Mouse (Mus musculus): Measurements from ENCODE around the gene Dbi. TPM values are rescaled to one million over a fixed set of nuclear protein-coding genes. Genes with fewer than 3 reads are reported as not detected.

Gene Dbi
- 1,341 and 1,419 TPM in 2 replicates for polyA plus RNA-seq (2016; fragmentation: Nextera tagmentation; extraction: Ambion mirVana)

- Histone ChIP-seq H3K27ac (peak within 1 kb of the TSS; percentile 65; the same call in 1 of the 2 replicates), H3K4me1 (peaks cover 28% of the 10 kb centered on the region), H3K9ac (peak within 1 kb of the TSS; percentile 74), H3K27me3 (replicated peaks) (no peaks in the 10 kb centered on the region), H3K4me2 (replicated peaks) (peak within 1 kb of the TSS; percentile 85), H3K9me3 (no peaks in the 10 kb centered on the region), H3K4me3 (peak within 1 kb of the TSS; percentile 59), H3K36me3 (peaks cover 2% of the 10 kb centered on the region)
- peak; percentile 90 for ATAC-seq (ENCODE audit: low FRiP score, low read depth)
- WGBS: 2% methylated on average over 52 of the region's 52 CpGs
Measured at GRCm38 (mm10) chr1:120120969-120121811, at the start of gene Dbi, which contains the start of gene 3110009E18Rik. Gene Dbi, minus strand, starts transcription at chr1:120121078. Gene 3110009E18Rik, plus strand, starts transcription at chr1:120121187.

GRCm38 (mm10) chr1:120170307-120170706, 49.4 kb upstream of the Dbi start:
- no peak overlapping the region for H3K4me2 ChIP-seq (replicated peaks)
- H3K27me3 ChIP-seq (replicated peaks): no peaks in the 10 kb centered on the region
- no peak overlapping the region for H3K9ac ChIP-seq
- no peak overlapping the region for H3K27ac ChIP-seq
- no peaks in the 10 kb centered on the region for H3K36me3 ChIP-seq
- no peaks in the 10 kb centered on the region for H3K9me3 ChIP-seq
- ATAC-seq (ENCODE audit: low FRiP score, low read depth): no peak
- H3K4me3 ChIP-seq: no peak overlapping the region
- no peaks in the 10 kb centered on the region for H3K4me1 ChIP-seq
- 86% methylated on average over 7 of the region's 7 CpGs for WGBS

DNA sequence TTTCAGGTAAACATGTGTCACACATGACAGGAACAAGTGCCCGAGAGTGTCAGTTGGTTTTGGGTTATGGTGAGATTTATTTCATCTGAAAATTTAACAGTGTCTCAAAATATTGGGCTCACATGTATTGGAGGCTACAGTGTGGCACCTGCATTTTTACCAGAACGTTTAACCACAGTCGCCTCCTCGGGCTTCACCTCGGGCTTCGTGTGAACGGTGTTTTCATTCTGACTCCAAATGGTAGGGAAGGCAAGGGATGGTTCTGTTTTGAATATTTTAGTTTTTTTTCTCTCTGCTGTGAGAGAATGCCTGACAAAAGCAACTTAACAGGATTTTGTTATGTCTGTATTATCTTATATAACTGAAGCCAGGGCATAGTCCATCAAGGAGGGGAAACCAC, 47.8 kb upstream of the Dbi start:
- Histone ChIP-seq H3K4me3 (no peak overlapping the region), H3K9ac (no peak overlapping the region), H3K36me3 (no peaks in the 10 kb centered on the region), H3K4me1 (no peaks in the 10 kb centered on the region), H3K27me3 (replicated peaks) (no peaks in the 10 kb centered on the region), H3K4me2 (replicated peaks) (no peak overlapping the region), H3K27ac (no peak overlapping the region), H3K9me3 (no peaks in the 10 kb centered on the region)
- no peak for ATAC-seq (ENCODE audit: low FRiP score, low read depth)
- 92% methylated on average over 7 of the region's 7 CpGs for WGBS

GRCm38 (mm10) chr1:120168016-120168415, 47.1 kb upstream of the Dbi start:
- 79% methylated on average over 4 of the region's 4 CpGs for WGBS
- H3K36me3 ChIP-seq: no peaks in the 10 kb centered on the region
- H3K4me3 ChIP-seq: no peak overlapping the region
- H3K27ac ChIP-seq: no peak overlapping the region
- H3K4me1 ChIP-seq: no peaks in the 10 kb centered on the region
- no peaks in the 10 kb centered on the region for H3K9me3 ChIP-seq
- no peak for ATAC-seq (ENCODE audit: low FRiP score, low read depth)
- H3K4me2 ChIP-seq (replicated peaks): no peak overlapping the region
- H3K9ac ChIP-seq: no peak overlapping the region
- no peaks in the 10 kb centered on the region for H3K27me3 ChIP-seq (replicated peaks)

DNA sequence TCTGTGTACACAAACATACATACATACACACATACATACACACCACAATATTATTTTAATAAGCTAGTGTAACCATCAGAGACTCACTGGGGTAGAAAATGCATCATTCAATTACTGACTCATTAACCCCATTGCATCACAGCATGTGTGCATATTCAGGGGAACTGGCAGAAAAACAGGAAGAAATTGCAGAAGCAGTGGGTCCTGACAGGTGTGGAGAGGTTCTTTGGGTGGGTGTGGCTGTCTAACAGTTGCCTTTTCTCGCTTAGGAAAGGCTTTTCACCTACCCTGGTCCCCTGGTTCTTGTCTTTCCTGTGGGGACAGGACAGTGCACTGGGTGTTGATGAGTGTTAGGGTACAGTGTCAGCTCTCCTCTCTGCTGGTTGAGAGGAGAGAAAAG, 41.7 kb upstream of the Dbi start:
- no peak overlapping the region for H3K4me2 ChIP-seq (replicated peaks)
- H3K27me3 ChIP-seq (replicated peaks): no peaks in the 10 kb centered on the region
- no peak overlapping the region for H3K4me3 ChIP-seq
- no peaks in the 10 kb centered on the region for H3K36me3 ChIP-seq
- no peaks in the 10 kb centered on the region for H3K9me3 ChIP-seq
- no peaks in the 10 kb centered on the region for H3K4me1 ChIP-seq
- H3K9ac ChIP-seq: no peak overlapping the region
- no peak for ATAC-seq (ENCODE audit: low FRiP score, low read depth)
- WGBS: 61% methylated on average over 1 of the region's 1 CpGs
- H3K27ac ChIP-seq: no peak overlapping the region

DNA sequence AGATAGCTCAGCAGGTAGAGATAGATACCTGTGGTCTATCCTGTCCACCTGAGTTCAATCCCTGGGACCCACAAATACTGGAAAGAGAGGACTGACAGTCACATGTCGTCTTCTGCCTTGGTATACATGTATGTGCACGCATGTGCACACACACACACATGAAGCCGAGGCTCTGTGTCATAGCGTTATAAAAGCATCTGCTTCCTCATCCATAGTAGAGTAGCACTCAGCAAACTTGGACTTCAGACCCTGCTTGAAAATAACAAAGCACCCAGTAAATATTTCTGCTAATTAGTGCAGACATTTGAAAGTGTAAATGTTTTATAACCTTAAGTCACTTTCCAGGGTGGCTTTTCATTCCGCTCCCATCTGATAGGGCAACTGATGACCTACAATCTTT, 40.6 kb upstream of the Dbi start:
- Histone ChIP-seq H3K4me2 (replicated peaks) (no peak overlapping the region), H3K27me3 (replicated peaks) (no peaks in the 10 kb centered on the region), H3K36me3 (no peaks in the 10 kb centered on the region), H3K27ac (no peak overlapping the region), H3K9ac (no peak overlapping the region), H3K4me1 (no peaks in the 10 kb centered on the region), H3K4me3 (no peak overlapping the region), H3K9me3 (no peaks in the 10 kb centered on the region)
- no peak for ATAC-seq (ENCODE audit: low FRiP score, low read depth)
- 92% methylated on average over 5 of the region's 5 CpGs for WGBS

GRCm38 (mm10) chr1:120158474-120159127, 37.7 kb upstream of the Dbi start:
- H3K9ac ChIP-seq: no peak overlapping the region
- H3K9me3 ChIP-seq: no peaks in the 10 kb centered on the region
- H3K4me1 ChIP-seq: no peaks in the 10 kb centered on the region
- H3K4me3 ChIP-seq: no peak overlapping the region
- WGBS: 91% methylated on average over 9 of the region's 9 CpGs
- no peak for ATAC-seq (ENCODE audit: low FRiP score, low read depth)
- H3K4me2 ChIP-seq (replicated peaks): no peak overlapping the region
- no peaks in the 10 kb centered on the region for H3K27me3 ChIP-seq (replicated peaks)
- no peak overlapping the region for H3K27ac ChIP-seq
- H3K36me3 ChIP-seq: no peaks in the 10 kb centered on the region

DNA sequence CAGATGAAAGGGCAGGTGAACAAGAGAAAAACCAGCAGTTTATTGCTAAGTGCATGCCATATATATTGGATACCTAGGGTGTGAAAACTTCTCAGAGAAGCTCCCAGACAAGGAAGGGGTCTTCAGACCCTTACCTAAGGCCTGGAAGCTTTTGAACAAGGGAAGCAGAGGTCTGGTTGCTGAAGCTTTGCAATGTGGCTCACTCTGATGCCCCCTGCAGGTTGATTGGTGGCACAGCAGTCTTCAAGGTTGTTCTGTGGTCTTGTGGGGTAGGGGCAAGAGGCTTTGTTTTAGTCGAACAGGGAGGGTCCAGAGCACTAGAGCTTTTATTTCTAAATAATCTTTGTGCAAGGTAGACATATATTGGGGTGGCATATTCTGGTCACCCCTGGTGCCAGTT, 34.4 kb upstream of the Dbi start:
- H3K27ac ChIP-seq: no peak overlapping the region
- 30% methylated on average over 1 of the region's 1 CpGs for WGBS
- H3K36me3 ChIP-seq: no peaks in the 10 kb centered on the region
- H3K27me3 ChIP-seq (replicated peaks): no peaks in the 10 kb centered on the region
- no peak overlapping the region for H3K4me3 ChIP-seq
- no peak overlapping the region for H3K4me2 ChIP-seq (replicated peaks)
- no peaks in the 10 kb centered on the region for H3K9me3 ChIP-seq
- H3K4me1 ChIP-seq: no peaks in the 10 kb centered on the region
- ATAC-seq (ENCODE audit: low FRiP score, low read depth): no peak
- H3K9ac ChIP-seq: no peak overlapping the region

DNA sequence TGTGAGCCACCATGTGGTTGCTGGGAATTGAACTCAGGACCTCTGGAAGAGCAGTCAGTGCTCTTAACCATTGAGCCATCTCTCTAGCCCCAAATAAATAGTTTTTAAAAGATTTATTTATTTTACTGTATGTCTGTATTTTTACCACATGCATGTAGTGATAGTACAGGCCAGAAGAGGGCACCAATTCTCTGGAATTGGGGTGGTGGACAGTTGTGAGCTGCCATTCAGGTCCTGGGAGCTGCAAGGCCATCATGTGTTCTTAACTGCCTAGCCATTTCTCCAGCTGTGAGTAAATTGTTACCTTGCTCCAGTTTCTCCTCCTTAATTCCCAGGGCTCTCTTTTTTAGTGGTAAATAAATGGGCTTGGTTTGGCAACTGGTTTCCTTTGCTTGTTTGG, 33.4 kb upstream of the Dbi start:
- H3K27ac ChIP-seq: no peak overlapping the region
- no peak for ATAC-seq (ENCODE audit: low FRiP score, low read depth)
- no peak overlapping the region for H3K4me3 ChIP-seq
- no peaks in the 10 kb centered on the region for H3K4me1 ChIP-seq
- H3K9ac ChIP-seq: no peak overlapping the region
- no peaks in the 10 kb centered on the region for H3K27me3 ChIP-seq (replicated peaks)
- no peaks in the 10 kb centered on the region for H3K36me3 ChIP-seq
- H3K9me3 ChIP-seq: no peaks in the 10 kb centered on the region
- no peak overlapping the region for H3K4me2 ChIP-seq (replicated peaks)

DNA sequence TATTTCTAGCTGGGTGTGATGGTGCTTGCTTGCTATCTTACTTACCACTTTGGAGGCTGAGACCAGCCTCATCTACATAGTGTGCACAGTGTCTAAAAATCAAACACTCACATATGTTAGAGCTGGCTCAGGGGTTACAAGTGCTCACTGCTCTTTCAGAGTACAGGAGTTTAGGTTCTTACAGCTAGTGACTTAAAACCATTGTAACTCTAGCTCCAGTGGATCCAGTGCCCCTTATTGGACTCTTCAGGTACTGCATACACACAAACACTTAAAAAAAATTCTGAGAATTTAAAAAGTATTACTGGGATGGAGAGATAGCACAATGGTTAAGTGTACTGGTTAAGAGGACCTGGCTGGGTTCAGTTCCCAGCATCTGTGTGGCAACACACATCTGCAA, 26.1 kb upstream of the Dbi start:
- no peaks in the 10 kb centered on the region for H3K9me3 ChIP-seq
- H3K36me3 ChIP-seq: no peaks in the 10 kb centered on the region
- no peak for ATAC-seq (ENCODE audit: low FRiP score, low read depth)
- H3K4me1 ChIP-seq: no peaks in the 10 kb centered on the region
- H3K4me3 ChIP-seq: no peak overlapping the region
- no peak overlapping the region for H3K9ac ChIP-seq
- H3K27ac ChIP-seq: no peak overlapping the region
- H3K4me2 ChIP-seq (replicated peaks): no peak overlapping the region
- H3K27me3 ChIP-seq (replicated peaks): no peaks in the 10 kb centered on the region

DNA sequence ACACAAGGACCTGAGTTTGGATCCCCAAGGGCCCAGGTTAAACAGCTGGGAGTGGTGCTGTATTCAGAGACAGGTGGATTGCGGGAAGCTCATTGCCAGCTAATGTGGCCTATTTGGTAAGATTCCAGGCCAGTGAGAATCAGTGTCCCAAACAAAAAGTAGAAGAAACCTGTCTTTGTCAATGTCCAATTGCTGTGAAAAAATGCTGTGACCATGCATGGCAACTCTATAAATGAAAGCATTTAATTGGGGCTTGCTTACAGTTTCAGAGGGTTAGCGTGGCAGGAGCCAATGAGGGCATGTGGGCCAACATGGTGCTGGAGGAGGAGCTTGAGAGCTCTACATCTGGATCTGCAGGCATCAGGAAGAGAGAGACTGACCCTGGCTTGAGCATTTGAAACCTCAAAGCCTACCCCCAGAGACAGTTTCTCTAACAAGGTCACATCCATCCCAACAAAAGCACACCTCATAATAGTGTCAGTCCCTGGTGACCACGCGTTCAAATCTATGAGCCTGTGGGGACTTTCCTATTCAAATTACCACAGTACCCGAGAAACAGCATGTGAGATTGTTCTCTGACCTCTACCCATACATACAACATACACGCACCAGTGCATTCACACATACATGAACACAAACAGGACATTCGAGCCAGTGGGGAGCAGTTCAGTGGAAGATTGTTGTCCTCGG, 24.8 kb upstream of the Dbi start:
- H3K4me3 ChIP-seq: no peak overlapping the region
- no peaks in the 10 kb centered on the region for H3K27me3 ChIP-seq (replicated peaks)
- no peaks in the 10 kb centered on the region for H3K9me3 ChIP-seq
- no peak overlapping the region for H3K27ac ChIP-seq
- no peaks in the 10 kb centered on the region for H3K4me1 ChIP-seq
- WGBS: 86% methylated on average over 8 of the region's 8 CpGs
- no peak for ATAC-seq (ENCODE audit: low FRiP score, low read depth)
- no peak overlapping the region for H3K9ac ChIP-seq
- no peak overlapping the region for H3K4me2 ChIP-seq (replicated peaks)
- no peaks in the 10 kb centered on the region for H3K36me3 ChIP-seq

- 83% methylated on average over 5 of the region's 5 CpGs for WGBS
- no peak overlapping the region for H3K27ac ChIP-seq
- no peak for ATAC-seq (ENCODE audit: low FRiP score, low read depth)
- H3K4me2 ChIP-seq (replicated peaks): no peak overlapping the region
- H3K4me1 ChIP-seq: peaks cover 6% of the 10 kb centered on the region; the same call in 1 of the 2 replicates
- no peaks in the 10 kb centered on the region for H3K27me3 ChIP-seq (replicated peaks)
- no peaks in the 10 kb centered on the region for H3K9me3 ChIP-seq
- H3K4me3 ChIP-seq: no peak overlapping the region
- H3K36me3 ChIP-seq: no peaks in the 10 kb centered on the region
- H3K9ac ChIP-seq: no peak overlapping the region
Measured at GRCm38 (mm10) chr1:120142551-120142950, 21.7 kb upstream of the Dbi start.
